Mouse (Mus musculus): ENCODE data around the gene Adipor2.

DNA sequence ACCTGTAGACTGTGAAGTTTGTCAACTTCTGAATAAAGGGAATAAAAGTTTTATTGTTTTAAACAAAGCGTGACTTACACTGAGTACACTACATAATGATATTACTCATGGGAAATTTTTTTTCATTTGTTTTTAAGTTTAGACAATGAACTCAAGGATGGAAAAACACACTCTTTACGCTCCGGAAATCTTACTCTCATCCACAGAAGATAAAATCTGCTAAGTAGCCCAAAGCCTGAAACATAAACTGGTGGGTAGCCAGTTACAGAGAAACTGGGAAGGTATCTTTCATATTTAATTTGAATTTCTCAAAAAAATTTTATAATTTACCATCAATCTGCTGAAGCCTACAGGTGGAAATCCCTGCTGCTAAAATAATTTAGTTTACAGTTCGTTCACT, 31.1 kb downstream of the Adipor2 start:
- no peak for TF ChIP-seq CHD2 (IDR thresholded peaks at IDR 0.05; ENCODE audit: low read depth, low read length)
- no peak for TF ChIP-seq ZC3H11A (IDR thresholded peaks at IDR 0.05; ENCODE audit: borderline replicate concordance, low read depth, low read length)
- no peak for TF ChIP-seq MAFK (IDR thresholded peaks at IDR 0.05; ENCODE audit: insufficient read depth, low read depth, low read length)
- TF ChIP-seq HCFC1 (IDR thresholded peaks at IDR 0.05; ENCODE audit: borderline replicate concordance, insufficient read depth, low read length): no peak
